Mouse (Mus musculus) CH12.LX (cell line): ENCODE results near the gene Mrps23.
A peak's percentile ranks its signal among the peaks of the same experiment; 100 is the strongest.

Source experiments
- BHLHE40 ChIP-seq: IDR thresholded peaks from 2 replicates; pipeline ENCODE4 v1.6.1; 2011; ENCODE audit warnings: mild to moderate bottlenecking, low read depth, low read length, improper control_type of control experiment
- CTCF ChIP-seq, 2 experiments: IDR thresholded peaks in 1 of 2; conservative IDR thresholded peaks in 1 of 2; 2 replicates each; pipeline ENCODE4 v1.5.1; 2011 to 2012; ENCODE audit warnings: low read depth in 2 of 2, low read length in 2 of 2, improper control_type of control experiment in 1 of 2, inconsistent platforms in 1 of 2, mild to moderate bottlenecking in 1 of 2, moderate library complexity in 1 of 2
- GABPA ChIP-seq: IDR thresholded peaks from 2 replicates; pipeline ENCODE4 v1.6.1; 2012; ENCODE audit warnings: low read depth, low read length, improper control_type of control experiment, inconsistent platforms; ENCODE audit not compliant: insufficient replicate concordance
- TBP ChIP-seq: conservative IDR thresholded peaks from 2 replicates; pipeline ENCODE4 v1.6.1; 2011; ENCODE audit warnings: low read depth, low read length, improper control_type of control experiment
- ZMIZ1 ChIP-seq: IDR thresholded peaks from 2 replicates; pipeline ENCODE4 v1.6.1; 2012; ENCODE audit warnings: low read depth, mild to moderate bottlenecking, inconsistent platforms, low read length, improper control_type of control experiment

- TF ChIP-seq TBP (no peak), CTCF (conservative IDR thresholded peaks at IDR 0.05 in 1 of 2, IDR thresholded peaks at IDR 0.05 in 1 of 2; ENCODE audit: low read depth in 2 of 2, low read length in 2 of 2) (peak; percentile 42 to 96; a peak in 3 of 4 replicates), GABPA (no peak), BHLHE40 (0 out of 2 replicates have a peak, but pooled peaks have one; percentile 27), ZMIZ1 (no peak)
Observed at GRCm38 (mm10) chr11:88161651-88162362, 42.4 kb upstream of the Mrps23 start.
